Mouse (Mus musculus): ENCODE measurements around the gene Cdcp2. TPM values are rescaled to one million over a fixed set of nuclear protein-coding genes. Genes with fewer than 3 reads are reported as not detected.
"Not testable (repeated sequence)": the region's sequence is repeated elsewhere in the genome, so short reads cannot be mapped to it uniquely, and the experiment has no call there.

The Cdcp2 gene
- polyA plus RNA-seq, 1 experiment from 2014 or later: not detected

DNA sequence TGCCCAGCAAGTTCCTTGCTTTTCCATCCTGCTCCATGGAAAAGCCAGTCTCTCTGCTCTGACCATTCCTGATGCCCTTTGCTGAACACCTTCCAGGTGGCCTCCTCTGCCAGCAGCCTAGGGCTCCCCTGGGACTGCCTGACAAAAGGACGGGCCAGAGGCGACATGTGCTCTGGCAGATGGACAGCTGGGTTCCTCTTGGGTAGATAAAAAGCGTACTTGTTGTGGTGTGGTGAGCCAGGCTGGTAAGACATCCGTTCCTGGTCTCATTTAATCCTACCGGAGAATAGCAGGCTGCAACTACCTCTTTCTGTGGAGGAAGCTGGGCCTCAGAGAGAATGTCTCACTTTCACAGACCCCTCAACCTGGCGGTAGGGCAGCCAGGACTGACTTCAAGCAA is 648 bp upstream of the Cdcp2 start:
- H3K9ac ChIP-seq: 0 out of 2 replicates have a peak overlapping the region, but pooled peaks have one; percentile 22
- no peaks in the 10 kb centered on the region for H3K36me3 ChIP-seq
- no peak for ATAC-seq (ENCODE audit: low read depth)
- H3K4me1 ChIP-seq (replicated peaks): peaks cover 35% of the 10 kb centered on the region
- H3K27me3 ChIP-seq: no peaks in the 10 kb centered on the region
- H3K4me3 ChIP-seq: no peak overlapping the region
- WGBS: 29% methylated on average over 6 of the region's 6 CpGs
- H3K27ac ChIP-seq (replicated peaks): peak overlapping the region; percentile 55
- no peaks in the 10 kb centered on the region for H3K9me3 ChIP-seq
- H3K4me2 ChIP-seq: no peak overlapping the region

DNA sequence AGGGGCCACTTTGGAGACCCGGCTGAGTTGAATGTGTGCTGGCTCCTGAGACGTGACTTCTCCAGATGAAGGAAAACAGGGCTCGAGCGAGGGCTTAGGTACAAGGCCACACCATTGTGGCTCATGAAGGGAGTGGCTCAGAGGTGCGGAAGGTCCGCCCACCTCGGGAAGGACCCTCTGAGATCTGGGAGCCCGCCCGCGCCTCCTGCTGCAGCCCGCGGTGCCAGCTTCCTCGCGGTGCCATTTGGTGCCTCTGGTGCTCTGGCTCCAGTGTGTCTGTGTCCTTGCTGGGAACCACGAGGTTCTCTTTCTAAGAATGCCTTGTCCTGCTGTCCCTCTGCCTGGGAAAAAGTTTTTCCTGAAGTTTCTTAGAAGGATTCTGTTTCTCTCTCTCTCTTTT is 1.2 kb downstream of the Cdcp2 start:
- Histone ChIP-seq H3K9ac (no peak overlapping the region), H3K36me3 (no peaks in the 10 kb centered on the region), H3K9me3 (no peaks in the 10 kb centered on the region), H3K4me2 (no peak overlapping the region), H3K4me1 (replicated peaks) (peaks cover 28% of the 10 kb centered on the region), H3K27me3 (no peaks in the 10 kb centered on the region), H3K27ac (replicated peaks) (peak overlapping the region; percentile 55), H3K4me3 (no peak overlapping the region)
- 54% methylated on average over 15 of the region's 15 CpGs for WGBS
- ATAC-seq (ENCODE audit: low read depth): no peak

DNA sequence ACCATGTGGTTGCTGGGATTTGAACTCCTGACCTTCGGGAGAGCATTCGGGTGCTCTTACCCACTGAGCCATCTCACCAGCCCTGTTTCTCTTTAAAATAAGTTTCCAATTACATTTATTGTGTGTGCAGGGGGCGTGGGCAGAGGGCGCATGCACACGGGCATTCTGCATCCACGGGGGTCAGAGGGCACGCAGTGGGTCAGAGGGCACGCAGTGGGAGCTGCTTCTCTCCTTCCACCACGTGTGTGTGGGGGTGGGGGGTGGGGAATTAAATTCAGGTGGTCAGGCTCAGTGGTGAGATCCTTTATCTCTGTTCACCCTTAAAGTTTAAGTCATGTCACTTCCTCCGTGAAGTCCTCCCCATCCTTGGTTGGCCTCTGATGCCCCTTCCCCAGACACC is 1.7 kb downstream of the Cdcp2 start:
- Histone ChIP-seq H3K36me3 (no peaks in the 10 kb centered on the region), H3K4me1 (replicated peaks) (peaks cover 28% of the 10 kb centered on the region), H3K27ac (replicated peaks) (no peak overlapping the region), H3K9ac (no peak overlapping the region), H3K27me3 (no peaks in the 10 kb centered on the region), H3K9me3 (no peaks in the 10 kb centered on the region), H3K4me3 (no peak overlapping the region), H3K4me2 (no peak overlapping the region)
- no peak for ATAC-seq (ENCODE audit: low read depth)
- WGBS: 78% methylated on average over 10 of the region's 10 CpGs

DNA sequence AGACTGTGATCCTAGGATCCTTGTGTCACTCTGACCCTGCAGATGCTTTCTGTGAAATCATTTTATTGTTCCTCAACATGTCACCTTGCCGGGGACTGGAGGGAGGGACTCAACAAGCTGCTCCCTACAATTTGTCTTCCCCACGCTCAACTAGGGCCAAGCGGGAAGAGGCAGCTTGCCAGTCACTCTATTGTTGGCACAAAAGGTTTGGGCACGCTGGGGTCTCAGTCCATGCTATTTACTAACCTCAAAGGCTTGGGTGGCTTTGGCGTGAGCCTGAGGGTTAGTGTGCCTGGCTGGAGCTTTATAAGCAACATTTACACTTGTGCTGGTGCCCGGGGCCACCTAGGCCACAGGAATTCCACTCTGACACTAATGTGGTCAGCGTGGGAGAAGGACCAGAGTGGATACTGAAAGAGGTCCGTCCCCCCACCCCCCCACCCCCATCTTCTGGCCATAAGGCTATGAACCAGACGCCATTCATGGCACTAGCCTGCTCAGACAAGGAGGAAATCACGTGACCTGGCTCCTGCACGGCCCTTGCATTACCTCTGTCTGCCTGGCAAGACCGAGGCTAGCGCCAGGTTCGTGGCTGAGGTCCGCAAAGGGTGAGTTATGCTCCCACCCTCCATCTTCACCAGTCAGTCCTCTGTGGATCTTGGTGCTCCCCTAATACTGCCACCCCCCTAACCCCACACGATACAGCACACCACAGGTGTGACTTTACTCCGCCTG is 2.3 kb downstream of the Cdcp2 start:
- H3K36me3 ChIP-seq: no peaks in the 10 kb centered on the region
- WGBS: 71% methylated on average over 17 of the region's 17 CpGs
- no peak overlapping the region for H3K27ac ChIP-seq (replicated peaks)
- no peaks in the 10 kb centered on the region for H3K27me3 ChIP-seq
- no peak overlapping the region for H3K9ac ChIP-seq
- no peak for ATAC-seq (ENCODE audit: low read depth)
- no peaks in the 10 kb centered on the region for H3K9me3 ChIP-seq
- no peak overlapping the region for H3K4me3 ChIP-seq
- peaks cover 28% of the 10 kb centered on the region for H3K4me1 ChIP-seq (replicated peaks)
- no peak overlapping the region for H3K4me2 ChIP-seq

DNA sequence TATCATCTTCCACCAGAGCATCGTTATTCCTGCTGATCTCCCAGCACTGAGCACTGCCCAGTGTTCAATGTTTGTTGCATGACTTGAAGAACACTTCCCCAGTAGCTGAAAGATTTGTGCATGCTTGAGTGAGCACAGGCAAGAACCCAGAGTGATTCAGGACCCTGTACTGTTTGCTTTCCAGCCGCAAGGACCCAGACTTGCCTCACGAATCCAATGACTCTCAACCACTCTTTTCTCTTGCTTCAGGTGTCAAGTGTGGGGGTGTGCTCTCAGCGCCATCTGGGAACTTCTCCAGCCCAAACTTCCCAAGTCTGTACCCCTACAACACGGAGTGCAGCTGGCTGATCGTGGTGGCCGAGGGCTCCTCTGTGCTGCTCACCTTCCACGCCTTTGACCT is 5.5 kb downstream of the Cdcp2 start:
- Histone ChIP-seq H3K27ac (replicated peaks) (no peak overlapping the region), H3K4me3 (no peak overlapping the region), H3K4me1 (replicated peaks) (peaks cover 15% of the 10 kb centered on the region), H3K9ac (no peak overlapping the region), H3K36me3 (no peaks in the 10 kb centered on the region), H3K9me3 (no peaks in the 10 kb centered on the region), H3K4me2 (no peak overlapping the region), H3K27me3 (no peaks in the 10 kb centered on the region)
- WGBS: 75% methylated on average over 8 of the region's 8 CpGs
- ATAC-seq (ENCODE audit: low read depth): no peak

DNA sequence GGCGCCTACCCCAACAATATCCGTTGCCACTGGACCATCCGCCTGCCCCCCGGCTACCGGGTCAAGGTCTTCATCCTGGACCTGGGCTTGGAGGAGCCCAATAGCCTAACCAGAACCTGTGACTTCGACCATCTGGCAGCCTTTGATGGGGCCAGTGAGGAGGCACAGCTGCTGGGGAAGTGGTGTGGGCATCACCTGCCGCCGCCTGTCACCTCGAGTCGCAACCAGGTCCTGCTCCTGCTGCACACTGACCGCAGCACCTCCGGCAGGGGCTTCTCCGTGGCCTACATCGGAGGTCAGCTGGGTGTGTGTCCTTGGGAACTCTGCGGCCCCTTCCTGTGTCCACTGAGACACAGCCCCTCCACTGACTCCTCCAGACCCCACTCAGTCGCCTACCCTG is 10.1 kb downstream of the Cdcp2 start:
- Histone ChIP-seq H3K4me3 (no peak overlapping the region), H3K36me3 (no peaks in the 10 kb centered on the region), H3K4me2 (no peak overlapping the region), H3K27ac (replicated peaks) (peak overlapping the region; percentile 79; the same call in 1 of the 2 replicates), H3K4me1 (replicated peaks) (peaks cover 23% of the 10 kb centered on the region), H3K9me3 (no peaks in the 10 kb centered on the region), H3K9ac (no peak overlapping the region), H3K27me3 (no peaks in the 10 kb centered on the region)
- no peak for ATAC-seq (ENCODE audit: low read depth)
- 87% methylated on average over 16 of the region's 16 CpGs for WGBS

DNA sequence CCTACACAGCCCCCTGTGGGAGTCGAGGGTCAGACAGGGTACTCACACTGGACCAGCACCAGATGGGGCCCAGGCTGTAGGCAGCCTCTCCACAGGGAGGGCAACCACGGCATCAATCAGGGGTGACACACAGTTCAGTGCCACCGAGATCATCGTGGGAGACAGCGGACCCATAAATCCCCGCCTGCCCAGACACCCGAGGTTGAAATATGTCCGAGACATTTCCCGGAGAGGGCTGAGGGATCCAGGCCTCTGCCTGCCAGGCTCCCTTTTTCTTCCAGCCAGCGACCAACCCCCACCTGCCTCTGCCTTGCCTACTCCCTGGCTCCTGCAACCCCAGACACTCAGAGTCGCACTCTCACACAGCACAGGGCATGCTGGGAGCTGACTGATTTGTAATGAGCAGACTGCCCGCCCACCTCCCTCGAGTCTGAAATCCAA is 11.6 kb downstream of the Cdcp2 start:
- H3K4me1 ChIP-seq (replicated peaks): peaks cover 23% of the 10 kb centered on the region
- no peak overlapping the region for H3K4me3 ChIP-seq
- H3K4me2 ChIP-seq: peak overlapping the region; percentile 25
- H3K9me3 ChIP-seq: no peaks in the 10 kb centered on the region
- no peaks in the 10 kb centered on the region for H3K27me3 ChIP-seq
- H3K36me3 ChIP-seq: no peaks in the 10 kb centered on the region
- 7% methylated on average over 13 of the region's 13 CpGs for WGBS
- H3K27ac ChIP-seq (replicated peaks): peak overlapping the region; percentile 79
- ATAC-seq (ENCODE audit: low read depth): peak; percentile 87
- H3K9ac ChIP-seq: peak overlapping the region; percentile 45; the same call in 1 of the 2 replicates

DNA sequence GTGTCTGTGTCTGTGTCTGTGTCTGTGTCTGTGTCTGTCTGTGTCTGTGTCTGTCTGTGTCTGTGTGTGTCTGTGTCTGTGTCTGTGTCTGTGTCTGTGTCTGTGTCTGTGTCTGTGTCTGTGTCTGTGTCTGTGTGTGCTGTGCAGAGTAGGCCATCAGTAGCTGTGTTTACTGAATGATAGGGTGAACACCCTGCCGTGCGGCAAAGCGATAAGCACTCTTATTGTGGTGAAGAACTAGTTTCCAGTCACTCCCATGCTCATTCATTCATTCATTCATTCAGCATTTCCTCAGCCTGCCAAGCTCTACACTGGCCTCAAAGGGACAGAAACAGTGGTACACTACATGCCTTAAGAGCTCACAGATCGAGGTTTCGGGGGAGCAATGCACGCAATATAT is 12.5 kb downstream of the Cdcp2 start:
- not testable (repeated sequence) for H3K9ac ChIP-seq

DNA sequence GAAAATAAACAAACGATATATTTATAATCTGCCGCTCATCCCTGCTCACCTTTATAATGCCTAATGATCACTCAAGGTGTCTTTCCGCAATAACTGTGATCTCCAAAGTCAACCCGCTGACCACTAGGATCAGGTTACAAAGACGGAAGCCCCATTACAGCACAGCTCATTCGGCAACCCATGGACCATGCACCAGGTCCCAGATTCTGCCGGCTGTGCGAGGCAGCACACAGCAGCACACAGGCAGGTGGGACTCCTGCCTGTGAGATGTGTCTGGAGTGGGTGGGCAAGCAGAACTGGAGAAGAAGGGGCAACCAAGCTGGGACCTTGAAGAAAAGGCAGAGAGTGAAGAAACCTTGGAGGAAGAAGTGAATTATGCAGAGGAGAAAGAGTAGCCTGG is 17.6 kb downstream of the Cdcp2 start:
- H3K4me3 ChIP-seq: no peak overlapping the region
- H3K4me1 ChIP-seq (replicated peaks): 0 out of 2 replicates have a peak, but pooled peaks cover 5% of the 10 kb centered on the region
- no peak overlapping the region for H3K9ac ChIP-seq
- WGBS: 52% methylated on average over 8 of the region's 8 CpGs
- no peaks in the 10 kb centered on the region for H3K27me3 ChIP-seq
- no peak for ATAC-seq (ENCODE audit: low read depth)
- no peak overlapping the region for H3K4me2 ChIP-seq
- no peak overlapping the region for H3K27ac ChIP-seq (replicated peaks)
- no peaks in the 10 kb centered on the region for H3K9me3 ChIP-seq
- no peaks in the 10 kb centered on the region for H3K36me3 ChIP-seq

More for the DNA sequence above, 12.5 kb downstream of the Cdcp2 start:
- 0 out of 2 replicates have a peak overlapping the region, but pooled peaks have one; percentile 23 for H3K27ac ChIP-seq (replicated peaks)
- H3K36me3 ChIP-seq; H3K4me2 ChIP-seq; H3K9me3 ChIP-seq; H3K4me3 ChIP-seq; H3K27me3 ChIP-seq; ATAC-seq (ENCODE audit: low read depth): not testable (repeated sequence)
- H3K4me1 ChIP-seq (replicated peaks): peaks cover 23% of the 10 kb centered on the region
- WGBS: 89% methylated on average over 6 of the region's 6 CpGs

DNA sequence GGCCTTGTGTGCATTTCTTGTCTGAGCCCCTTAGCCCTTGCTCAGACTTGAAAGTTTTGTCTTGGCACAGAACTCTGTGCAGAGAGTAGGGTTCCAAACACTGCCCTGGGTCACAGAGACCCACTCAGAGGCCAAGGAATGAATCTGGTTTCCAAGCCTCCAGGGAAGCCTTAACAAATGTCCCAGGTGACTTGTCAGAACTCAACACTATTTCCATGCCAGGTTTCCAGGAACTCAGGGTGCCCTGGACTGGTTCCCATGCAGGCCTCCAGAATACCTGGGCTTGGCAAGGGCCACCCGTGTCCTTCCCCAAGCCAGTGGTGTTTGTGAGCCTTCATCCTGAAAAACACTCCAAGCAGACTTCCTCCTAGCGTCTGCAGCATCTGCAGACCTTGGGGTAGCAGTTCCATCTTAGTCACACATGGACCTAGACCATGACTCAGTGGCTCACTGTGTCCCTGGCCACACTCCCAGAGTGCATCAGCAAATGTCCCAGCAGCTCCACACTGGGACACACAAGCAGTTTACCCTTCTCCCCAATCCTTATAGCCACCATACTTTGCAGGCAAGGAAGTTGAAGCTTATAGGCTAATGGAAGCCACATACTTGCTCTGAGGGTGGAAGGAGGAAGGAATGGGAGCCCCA is 21.2 kb downstream of the Cdcp2 start:
- Histone ChIP-seq H3K27me3 (no peaks in the 10 kb centered on the region), H3K4me3 (no peak overlapping the region), H3K9me3 (no peaks in the 10 kb centered on the region), H3K27ac (replicated peaks) (no peak overlapping the region), H3K9ac (no peak overlapping the region), H3K36me3 (no peaks in the 10 kb centered on the region), H3K4me2 (no peak overlapping the region), H3K4me1 (replicated peaks) (peaks cover 8% of the 10 kb centered on the region)
- 90% methylated on average over 2 of the region's 2 CpGs for WGBS
- no peak for ATAC-seq (ENCODE audit: low read depth)

DNA sequence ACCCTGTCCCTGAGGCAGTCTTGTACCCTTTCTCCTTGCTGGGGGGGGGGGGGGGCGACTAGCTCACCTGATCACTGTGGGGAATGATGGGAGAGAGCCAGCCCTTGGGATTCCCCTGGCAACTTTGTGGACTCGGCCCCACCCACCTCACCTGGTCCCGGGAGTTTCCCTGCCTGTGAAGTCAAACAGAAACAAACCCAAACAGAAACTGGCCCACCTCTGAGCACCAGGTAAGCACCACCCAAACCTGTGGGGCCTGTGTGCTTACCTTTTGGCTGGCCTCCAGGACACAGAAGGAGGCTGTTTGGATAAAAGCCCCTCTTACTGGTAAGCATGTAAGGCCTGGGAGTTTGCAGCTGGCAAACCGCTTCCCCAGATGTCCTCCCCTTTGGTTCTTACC is 22.4 kb downstream of the Cdcp2 start:
- no peaks in the 10 kb centered on the region for H3K36me3 ChIP-seq
- no peak for ATAC-seq (ENCODE audit: low read depth)
- H3K4me3 ChIP-seq: no peak overlapping the region
- no peak overlapping the region for H3K4me2 ChIP-seq
- no peaks in the 10 kb centered on the region for H3K27me3 ChIP-seq
- no peak overlapping the region for H3K9ac ChIP-seq
- H3K4me1 ChIP-seq (replicated peaks): peaks cover 14% of the 10 kb centered on the region
- no peak overlapping the region for H3K27ac ChIP-seq (replicated peaks)
- no peaks in the 10 kb centered on the region for H3K9me3 ChIP-seq
- WGBS: 64% methylated on average over 4 of the region's 4 CpGs

DNA sequence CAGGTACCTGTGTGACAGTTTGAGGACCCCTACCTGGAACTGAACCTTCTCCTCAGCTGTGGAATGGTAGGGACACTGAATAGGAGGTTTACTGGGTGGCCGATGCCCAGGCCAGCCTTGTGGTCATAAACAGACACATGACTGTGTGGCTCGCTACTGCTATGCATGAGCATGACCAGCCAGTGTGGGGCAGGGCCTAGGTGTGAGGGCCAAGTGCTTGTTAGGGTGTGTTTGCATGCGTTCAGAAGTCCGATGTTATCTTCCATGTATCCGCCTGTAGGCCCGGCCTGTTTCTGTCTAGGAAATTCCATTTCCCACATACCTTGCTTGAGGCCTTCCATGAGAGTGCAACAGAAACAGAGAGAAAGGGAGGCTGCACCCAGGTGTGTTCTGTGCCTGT is 24.0 kb downstream of the Cdcp2 start:
- Histone ChIP-seq H3K36me3 (no peaks in the 10 kb centered on the region), H3K9ac (no peak overlapping the region), H3K4me2 (no peak overlapping the region), H3K9me3 (no peaks in the 10 kb centered on the region), H3K27ac (replicated peaks) (no peak overlapping the region; the same call in 1 of the 2 replicates), H3K27me3 (no peaks in the 10 kb centered on the region), H3K4me1 (replicated peaks) (peaks cover 26% of the 10 kb centered on the region), H3K4me3 (no peak overlapping the region)
- WGBS: 89% methylated on average over 6 of the region's 6 CpGs
- no peak for ATAC-seq (ENCODE audit: low read depth)
